Mouse (Mus musculus) intestine, embryonic 14.5 days (tissue): Measurements from ENCODE around the gene Armc12. TPM values are rescaled to one million over a fixed set of nuclear protein-coding genes. Genes with fewer than 3 reads are reported as not detected.
A peak's percentile ranks its signal among the peaks of the same experiment; 100 is the strongest.
"Not testable (repeated sequence)": the region's sequence is repeated elsewhere in the genome, so short reads cannot be mapped to it uniquely, and the experiment has no call there.

Source experiments
- ATAC-seq: fragments of 200-750 bp; cut with Nextera tagmentation; replicated peaks from 2 replicates; pipeline ENCODE4 v1.8.0; 2017; ENCODE audit warnings: low read depth, moderate number of reproducible peaks, moderate TSS enrichment, moderate library complexity; ENCODE audit not compliant: low FRiP score, low TSS enrichment
- DNase-seq: peaks from one replicate; pipeline ENCODE4 v3.0.0-alpha.2; 2018; ENCODE audit warnings: low spot score
- H3K27ac ChIP-seq: fragments of 300-500 bp; sonication (generic); 2 replicates; pipeline ENCODE4 v1.5.1; 2014; ENCODE audit warnings: low read depth, mild to moderate bottlenecking, control low read depth
- H3K27me3 ChIP-seq: fragments of 300-500 bp; sonication (generic); replicated peaks from 2 replicates; pipeline ENCODE4 v1.6.1; 2014; ENCODE audit warnings: low read length, control low read depth; ENCODE audit not compliant: control insufficient read depth, insufficient read depth
- H3K36me3 ChIP-seq: fragments of 300-500 bp; sonication (generic); 2 replicates; pipeline ENCODE4 v1.6.1; 2014; ENCODE audit warnings: low read length, control low read depth; ENCODE audit not compliant: control insufficient read depth, insufficient read depth
- H3K4me1 ChIP-seq: fragments of 300-500 bp; sonication (generic); replicated peaks from 2 replicates; pipeline ENCODE4 v1.6.1; 2014; ENCODE audit warnings: low read length, control low read depth, mixed read lengths; ENCODE audit not compliant: control insufficient read depth, insufficient read depth
- H3K4me2 ChIP-seq: fragments of 300-500 bp; sonication (generic); 2 replicates; pipeline ENCODE4 v1.6.1; 2014; ENCODE audit warnings: low read length
- H3K4me3 ChIP-seq: fragments of 300-500 bp; sonication (generic); 2 replicates; pipeline ENCODE4 v1.5.1; 2014; ENCODE audit warnings: low read depth, low read length, control low read depth, mixed read lengths
- H3K9ac ChIP-seq: fragments of 300-500 bp; sonication (generic); 2 replicates; pipeline ENCODE4 v1.6.1; 2014; ENCODE audit warnings: mild to moderate bottlenecking, low read length
- H3K9me3 ChIP-seq: fragments of 300-500 bp; sonication (generic); 2 replicates; pipeline ENCODE4 v1.6.1; 2016; ENCODE audit warnings: low read length, control low read depth; ENCODE audit not compliant: control insufficient read depth
- WGBS: fragments of 180-500 bp; shearing (Covaris S2); extraction: QIAGEN DNeasy Blood & Tissue Kit; methylation state at CpG from one replicate; pipeline ENCODE4 v1.1.7; 2014; 5-methylcytosine and 5-hydroxymethylcytosine counted together
- polyA plus RNA-seq: library from polyadenylated mRNA; unstranded; fragments of >200 nt; fragmentation: Nextera tagmentation; extraction: Ambion mirVana; gene quantifications from 2 replicates; pipeline ENCODE4 v1.2.1, GENCODE M21; 2014

Armc12 gene
- polyA plus RNA-seq, 1 experiment from 2014 or later = not detected

- H3K4me2 ChIP-seq = no peak overlapping the region
- H3K27me3 ChIP-seq = no peaks in the 10 kb centered on the region
- DNase-seq (no peak), ATAC-seq (no peak)
- H3K4me3 ChIP-seq = no peak overlapping the region
- no peak overlapping the region for H3K9ac ChIP-seq
- 85% methylated on average over 13 of the region's 13 CpGs for WGBS
- H3K9me3 ChIP-seq = 0 out of 2 replicates have a peak, but pooled peaks cover 3% of the 10 kb centered on the region
- no peaks in the 10 kb centered on the region for H3K4me1 ChIP-seq
- H3K27ac ChIP-seq = no peak overlapping the region
- no peaks in the 10 kb centered on the region for H3K36me3 ChIP-seq
Observed at GRCm38 (mm10) chr17:28533327-28533726, 2.7 kb downstream of the Armc12 start.

- 0 out of 2 replicates have a peak, but pooled peaks cover 5% of the 10 kb centered on the region for H3K9me3 ChIP-seq
- H3K4me2 ChIP-seq = no peak overlapping the region
- H3K9ac ChIP-seq = no peak overlapping the region
- H3K27me3 ChIP-seq = no peaks in the 10 kb centered on the region
- H3K4me3 ChIP-seq = no peak overlapping the region
- H3K4me1 ChIP-seq = no peaks in the 10 kb centered on the region
- no peak overlapping the region for H3K27ac ChIP-seq
- DNase-seq (no peak), ATAC-seq (no peak)
- WGBS = 45% methylated on average over 12 of the region's 12 CpGs
- H3K36me3 ChIP-seq = no peaks in the 10 kb centered on the region
Observed at GRCm38 (mm10) chr17:28537881-28538280, 7.3 kb downstream of the Armc12 start.

- ATAC-seq (no peak), DNase-seq (no peak)
- Histone ChIP-seq H3K4me2 (no peak overlapping the region), H3K27me3 (no peaks in the 10 kb centered on the region), H3K4me1 (no peaks in the 10 kb centered on the region), H3K27ac (no peak overlapping the region), H3K4me3 (no peak overlapping the region), H3K9me3 (no peaks in the 10 kb centered on the region), H3K36me3 (no peaks in the 10 kb centered on the region), H3K9ac (no peak overlapping the region)
- 83% methylated on average over 1 of the region's 1 CpGs for whole genome bisulfite sequencing
Observed at GRCm38 (mm10) chr17:28546925-28547324, 16.3 kb downstream of the Armc12 start.

- ATAC-seq (no peak), DNase-seq (no peak)
- no peaks in the 10 kb centered on the region for H3K36me3 ChIP-seq
- 63% methylated on average over 11 of the region's 11 CpGs for WGBS
- no peak overlapping the region for H3K9ac ChIP-seq
- no peaks in the 10 kb centered on the region for H3K9me3 ChIP-seq
- no peak overlapping the region for H3K27ac ChIP-seq
- no peaks in the 10 kb centered on the region for H3K27me3 ChIP-seq
- no peaks in the 10 kb centered on the region; the same call in 1 of the 2 replicates for H3K4me1 ChIP-seq
- no peak overlapping the region for H3K4me2 ChIP-seq
- no peak overlapping the region for H3K4me3 ChIP-seq
Observed at GRCm38 (mm10) chr17:28548550-28548949, 17.9 kb downstream of the Armc12 start.

GRCm38 (mm10) chr17:28549111-28549510 lies 18.5 kb downstream of the Armc12 start, which contains the start of gene Clpsl2:
Gene Clpsl2 (plus strand): TSS chr17:28549411.
- Histone ChIP-seq H3K4me3 (no peak within 1 kb of the TSS), H3K36me3 (no peaks in the 10 kb centered on the region), H3K27me3 (no peaks in the 10 kb centered on the region), H3K27ac (no peak within 1 kb of the TSS), H3K4me2 (no peak within 1 kb of the TSS), H3K4me1 (no peaks in the 10 kb centered on the region; the same call in 1 of the 2 replicates), H3K9me3 (no peaks in the 10 kb centered on the region), H3K9ac (no peak within 1 kb of the TSS)
- no peak for DNase-seq
- no peak for ATAC-seq
- WGBS = 76% methylated on average over 14 of the region's 14 CpGs

- no peak overlapping the region for H3K27ac ChIP-seq
- no peak overlapping the region for H3K4me3 ChIP-seq
- peaks cover 6% of the 10 kb centered on the region; the same call in 1 of the 2 replicates for H3K4me1 ChIP-seq
- H3K9ac ChIP-seq = no peak overlapping the region
- WGBS = 6% methylated on average over 14 of the region's 14 CpGs
- ATAC-seq = no peak
- peak; percentile 93 for DNase-seq
- no peaks in the 10 kb centered on the region for H3K36me3 ChIP-seq
- no peak overlapping the region for H3K4me2 ChIP-seq
- H3K27me3 ChIP-seq = no peaks in the 10 kb centered on the region
- H3K9me3 ChIP-seq = no peaks in the 10 kb centered on the region
Observed at GRCm38 (mm10) chr17:28553040-28553793, 22.6 kb downstream of the Armc12 start.

GRCm38 (mm10) chr17:28554021-28554420 lies 23.4 kb downstream of the Armc12 start:
- H3K27me3 ChIP-seq, ATAC-seq: not testable (repeated sequence)

GRCm38 (mm10) chr17:28556635-28557396 lies 26.2 kb downstream of the Armc12 start:
- Histone ChIP-seq H3K9ac (no peak overlapping the region), H3K4me2 (no peak overlapping the region), H3K4me3 (no peak overlapping the region), H3K27ac (no peak overlapping the region), H3K36me3 (no peaks in the 10 kb centered on the region), H3K9me3 (no peaks in the 10 kb centered on the region), H3K4me1 (peaks cover 6% of the 10 kb centered on the region; the same call in 1 of the 2 replicates), H3K27me3 (no peaks in the 10 kb centered on the region)
- 0 out of 2 replicates have a peak, but pooled peaks have one; percentile 57 for ATAC-seq
- DNase-seq = no peak
- 40% methylated on average over 6 of the region's 6 CpGs for WGBS

More at GRCm38 (mm10) chr17:28554021-28554420, 23.4 kb downstream of the Armc12 start:
- H3K27ac ChIP-seq, H3K9me3 ChIP-seq, H3K9ac ChIP-seq, H3K36me3 ChIP-seq, H3K4me1 ChIP-seq, H3K4me3 ChIP-seq, H3K4me2 ChIP-seq, DNase-seq: not testable (repeated sequence)
- WGBS = 92% methylated on average over 4 of the region's 4 CpGs
